Mouse (Mus musculus) myocyte (in vitro differentiated cells): ENCODE results near the gene B230118H07Rik.

Source experiments
- CEBPB ChIP-seq: IDR thresholded peaks from 2 replicates; pipeline ENCODE4 v1.6.1; 2011; ENCODE audit warnings: mild to moderate bottlenecking, moderate library complexity; ENCODE audit not compliant: poor library complexity, insufficient read depth, severe bottlenecking
- MAX ChIP-seq: IDR thresholded peaks from one replicate; pipeline ENCODE4 v1.6.1; 2011; ENCODE audit warnings: low read depth, mild to moderate bottlenecking, control low read depth
- MYOG ChIP-seq, 3 experiments: IDR thresholded peaks; one replicate each; pipeline ENCODE4 v1.6.1; 2011; ENCODE audit warnings: control low read depth in 2 of 3, low read depth in 2 of 3, mild to moderate bottlenecking in 2 of 3; ENCODE audit not compliant: insufficient read length in 2 of 3, control insufficient read depth in 1 of 3, insufficient read depth in 1 of 3
- POLR2A ChIP-seq: IDR thresholded peaks from one replicate; pipeline ENCODE4 v1.6.1; 2011; ENCODE audit warnings: low read depth, mild to moderate bottlenecking, control low read depth, moderate library complexity; ENCODE audit not compliant: insufficient read length
- POLR2AphosphoS2 ChIP-seq: IDR thresholded peaks from one replicate; pipeline ENCODE4 v1.6.1; 2011; ENCODE audit warnings: low read depth, control low read depth; ENCODE audit not compliant: insufficient read length
- TCF3 ChIP-seq: IDR thresholded peaks from one replicate; pipeline ENCODE4 v1.6.1; 2011; ENCODE audit warnings: low read depth, control low read depth; ENCODE audit not compliant: insufficient read length
- USF1 ChIP-seq: IDR thresholded peaks from one replicate; pipeline ENCODE4 v1.6.1; 2011; ENCODE audit warnings: low read depth, mild to moderate bottlenecking, control low read depth, moderate library complexity

- TF ChIP-seq POLR2A, result no peak
- TF ChIP-seq MAX, result no peak
- no peak for TF ChIP-seq USF1
- TF ChIP-seq POLR2AphosphoS2, result no peak
- TF ChIP-seq TCF3, result no peak
- no peak for TF ChIP-seq CEBPB
- TF ChIP-seq MYOG (IDR thresholded peaks at IDR 0.05; ENCODE audit: control insufficient read depth in 1 of 3, insufficient read depth in 1 of 3, insufficient read length in 2 of 3, low read depth in 2 of 3), result no peak
Measured at GRCm38 (mm10) chr2:101597186-101597585, 52.1 kb downstream of the B230118H07Rik start.
